Mouse (Mus musculus) cerebellum, postnatal 36 days (tissue): Measurements from ENCODE around the gene Hist1h1c.
"Not testable (repeated sequence)": the region's sequence is repeated elsewhere in the genome, so short reads cannot be mapped to it uniquely, and the experiment has no call there.

ENCODE experiments used
- DNase-seq, 2 experiments: peaks; one replicate each; pipeline ENCODE4 v3.0.0; 2021 to 2022; ENCODE audit warnings: mixed read lengths in 2 of 2

The Hist1h1c gene

GRCm38 (mm10) chr13:23738677-23739068 is at the start of gene Hist1h1c:
Hist1h1c (plus strand) TSS chr13:23738808.
- DNase-seq: peak; percentile 75 to 77

DNA sequence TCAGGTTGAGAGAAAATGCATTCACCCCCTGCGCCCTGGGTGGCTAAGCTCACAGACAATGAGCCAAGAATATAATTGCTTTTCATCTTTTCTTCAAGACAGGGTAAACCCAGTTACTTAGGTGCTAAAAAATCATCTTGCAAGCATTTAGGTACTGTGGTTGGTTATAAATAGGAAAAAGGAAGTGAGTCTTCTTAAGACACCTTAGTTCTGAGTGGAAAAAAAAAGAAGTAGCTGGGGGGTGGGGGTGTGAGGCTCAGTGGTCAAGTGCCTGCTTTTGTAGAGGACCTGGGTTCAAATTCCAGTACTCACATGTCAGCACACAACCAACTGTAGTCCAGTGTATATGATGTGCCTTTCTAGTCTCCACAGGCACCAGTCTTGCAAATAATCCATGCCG is 49.7 kb upstream of the Hist1h1c start:
- DNase-seq: no peak

DNA sequence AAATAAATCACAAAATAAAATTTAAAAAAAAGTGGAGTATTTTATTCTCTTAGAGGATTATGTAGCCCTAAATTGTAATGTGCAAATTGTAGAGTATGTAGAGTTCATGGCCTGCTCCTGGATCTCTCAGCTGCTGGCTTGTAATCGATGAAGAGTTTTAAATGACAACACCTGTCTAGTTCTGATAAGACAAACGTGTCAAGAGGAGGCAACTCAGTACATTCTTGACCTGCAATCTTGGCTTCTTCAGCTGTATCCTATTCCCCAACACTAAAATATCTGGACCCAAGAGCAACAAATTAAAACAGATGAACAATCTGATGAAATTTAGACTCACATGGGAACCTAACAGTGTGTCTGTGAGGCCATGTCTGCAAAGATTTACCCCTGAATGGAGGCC is 49.1 kb upstream of the Hist1h1c start:
- no peak for DNase-seq

- no peak for DNase-seq
Observed at GRCm38 (mm10) chr13:23693856-23694440, 44.7 kb upstream of the Hist1h1c start.

DNA sequence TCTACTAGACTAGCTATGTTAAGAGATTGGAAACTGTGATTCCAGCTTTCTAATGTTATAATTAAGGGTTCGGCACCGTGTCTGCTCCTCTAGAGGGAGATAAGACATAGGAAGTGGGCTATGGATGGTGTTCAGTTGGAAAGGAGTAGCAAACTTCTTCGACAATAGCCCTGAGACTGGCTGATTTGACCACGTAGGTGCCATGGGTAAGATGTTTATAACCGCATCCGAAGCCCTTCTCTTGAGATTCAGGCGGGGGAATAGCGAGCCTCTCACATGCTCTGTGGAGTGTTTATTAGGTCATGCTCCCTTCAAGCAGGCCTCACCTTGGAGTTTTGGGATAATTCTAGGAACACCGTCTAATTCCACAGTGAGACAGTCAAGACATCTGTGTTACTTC is 43.7 kb upstream of the Hist1h1c start:
- no peak for DNase-seq

- no peak for DNase-seq
Observed at GRCm38 (mm10) chr13:23695514-23695913, 43.1 kb upstream of the Hist1h1c start, which contains the start of gene Hist1h1t. Hist1h1t (plus strand) TSS chr13:23695814.

GRCm38 (mm10) chr13:23696061-23696474 is 42.5 kb upstream of the Hist1h1c start:
- DNase-seq: no peak

DNA sequence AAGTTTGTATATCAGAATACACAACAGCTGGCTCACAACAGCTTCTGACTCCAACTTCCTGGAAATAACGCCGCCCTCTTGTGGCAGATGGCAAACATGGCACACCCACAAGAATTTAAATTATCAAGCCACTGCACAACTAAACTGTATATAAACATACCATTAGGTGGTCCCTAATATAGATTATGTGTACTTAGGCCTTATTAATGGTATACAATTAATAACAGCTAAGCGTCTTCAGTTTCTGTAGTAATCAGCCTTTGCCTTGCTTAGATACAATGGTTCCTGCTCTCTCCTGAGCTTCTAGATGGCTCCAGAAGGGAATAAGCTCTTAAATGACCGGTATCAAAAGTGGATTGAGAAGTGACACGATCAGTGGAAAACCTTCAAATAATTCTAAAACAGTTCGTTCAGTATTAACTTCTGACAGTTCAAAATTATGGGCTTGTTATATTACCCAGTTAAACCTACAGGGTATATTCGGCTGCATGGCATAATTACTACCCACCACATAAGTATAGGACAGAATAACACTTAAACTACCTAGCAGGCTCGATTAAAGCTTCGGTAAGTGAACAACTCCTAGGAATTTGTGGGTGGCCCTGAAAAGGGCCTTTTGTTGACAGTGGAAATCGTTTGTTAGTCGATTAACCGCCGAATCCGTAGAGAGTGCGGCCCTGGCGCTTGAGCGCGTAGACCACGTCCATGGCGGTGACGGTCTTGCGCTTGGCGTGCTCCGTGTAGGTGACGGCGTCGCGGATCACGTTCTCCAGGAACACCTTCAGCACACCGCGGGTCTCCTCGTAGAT is 40.9 kb upstream of the Hist1h1c start:
- no peak for DNase-seq

GRCm38 (mm10) chr13:23698300-23698693 is 40.3 kb upstream of the Hist1h1c start, which contains the start of gene Hist1h4c:
Hist1h4c (minus strand) TSS chr13:23698454.
- peak; percentile 96 to 100 for DNase-seq

GRCm38 (mm10) chr13:23698996-23699395 is 39.6 kb upstream of the Hist1h1c start:
- no peak for DNase-seq

- no peak for DNase-seq
Observed at GRCm38 (mm10) chr13:23699767-23700166, 38.8 kb upstream of the Hist1h1c start.

GRCm38 (mm10) chr13:23700786-23701520 is 37.7 kb upstream of the Hist1h1c start:
- DNase-seq: peak; percentile 55 to 67

- no peak for DNase-seq
Observed at GRCm38 (mm10) chr13:23702220-23702619, 36.4 kb upstream of the Hist1h1c start.

DNA sequence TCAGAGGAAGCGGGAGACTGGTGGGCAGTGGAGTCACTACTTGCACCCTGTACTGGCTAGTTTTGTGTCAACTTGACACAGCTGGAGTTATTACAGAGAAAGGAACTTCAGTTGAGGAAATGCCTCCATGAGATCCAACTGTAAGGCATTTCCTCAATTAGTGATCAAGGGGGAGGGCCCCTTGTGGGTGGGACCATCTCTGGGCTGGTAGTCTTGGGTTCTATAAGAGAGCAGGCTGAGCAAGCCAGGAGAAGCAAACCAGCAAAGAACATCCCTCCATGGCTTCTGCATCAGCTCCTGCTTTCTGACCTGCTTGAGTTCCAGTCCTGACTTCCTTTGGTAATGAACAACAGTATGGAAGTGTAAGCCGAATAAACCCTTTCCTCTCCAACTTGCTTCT is 35.8 kb upstream of the Hist1h1c start:
- DNase-seq: not testable (repeated sequence)

DNA sequence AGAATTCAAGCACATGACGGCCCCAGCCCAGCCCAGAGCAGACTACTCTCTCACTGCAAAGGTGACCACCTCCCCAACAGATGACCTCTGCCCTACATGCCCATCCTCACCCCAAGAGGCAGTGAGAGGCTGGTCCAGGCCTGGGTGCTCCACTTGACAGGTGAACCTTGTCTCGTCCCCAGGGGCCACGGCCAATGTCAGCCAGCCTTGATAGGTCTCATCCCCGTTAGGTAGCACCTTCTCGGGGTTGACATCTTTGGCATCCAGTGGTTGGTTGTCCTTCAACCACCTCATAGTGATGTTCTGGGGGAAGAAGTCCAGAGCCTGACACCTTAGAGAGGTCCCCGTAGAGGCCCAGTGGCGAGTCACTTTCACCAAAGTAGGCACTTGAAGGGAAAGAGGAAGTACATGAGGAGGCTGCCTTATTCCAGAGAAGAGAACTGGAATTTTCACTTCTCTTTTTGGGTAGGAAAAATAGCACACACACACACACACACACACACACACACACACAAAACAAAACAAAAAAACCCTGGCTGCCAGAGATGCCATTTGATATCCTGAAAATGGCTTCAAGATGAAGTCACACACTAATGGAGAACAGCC is 32.8 kb upstream of the Hist1h1c start:
- DNase-seq: no peak

- DNase-seq: no peak
Observed at GRCm38 (mm10) chr13:23706771-23707170, 31.8 kb upstream of the Hist1h1c start.

DNA sequence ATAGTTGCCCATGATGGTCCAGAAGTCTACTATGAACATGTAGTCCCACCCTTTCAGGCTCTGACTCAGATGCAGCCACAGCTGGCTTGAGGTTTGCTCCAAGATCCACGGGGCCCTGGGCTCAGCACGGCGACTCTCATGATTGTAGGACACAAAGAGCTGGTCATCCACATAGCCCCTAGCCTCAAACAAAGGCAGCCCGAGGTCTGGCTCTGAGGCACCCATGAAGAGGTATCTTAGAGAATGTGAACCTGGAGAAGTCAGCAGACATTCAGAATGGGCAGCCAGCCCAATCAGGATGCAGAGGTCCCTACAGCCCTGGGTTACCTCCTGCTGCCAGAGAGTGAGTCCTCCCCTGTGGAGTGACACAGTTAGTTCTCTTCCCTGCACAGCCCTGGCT is 30.6 kb upstream of the Hist1h1c start:
- DNase-seq: no peak

- DNase-seq: no peak
Observed at GRCm38 (mm10) chr13:23708654-23709053, 30.0 kb upstream of the Hist1h1c start.

DNA sequence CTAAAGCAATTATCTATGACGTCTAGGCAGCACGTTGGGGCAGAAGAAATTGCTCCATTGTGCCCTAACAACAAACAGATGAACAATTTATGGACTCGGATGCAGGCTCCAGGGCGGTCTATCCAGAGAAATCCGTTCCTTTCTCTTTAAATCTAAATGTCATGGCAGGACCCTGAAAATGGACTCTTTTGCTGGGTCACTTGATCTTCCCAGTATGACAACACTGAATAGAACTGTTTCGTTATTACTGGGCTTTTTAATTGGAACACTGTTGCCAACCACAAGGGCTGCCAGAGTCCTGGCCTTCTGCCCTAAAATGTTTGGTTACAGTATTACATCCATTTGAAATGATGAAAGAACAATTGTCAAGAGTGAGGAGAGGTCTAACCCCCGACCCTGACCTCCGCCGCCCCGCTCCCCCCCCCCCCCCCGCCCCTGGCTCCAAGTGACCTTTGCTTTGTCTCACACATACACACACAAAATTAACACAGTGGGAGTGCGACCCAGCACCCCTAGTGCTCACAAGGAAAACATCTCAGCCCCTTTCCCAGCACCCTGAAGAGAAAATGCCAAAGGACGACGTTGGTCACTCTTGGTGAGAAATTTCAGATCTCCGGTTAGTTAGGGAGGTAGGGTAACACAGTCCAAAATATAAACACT is 28.8 kb upstream of the Hist1h1c start:
- no peak for DNase-seq

- DNase-seq: no peak
Observed at GRCm38 (mm10) chr13:23710374-23711089, 28.1 kb upstream of the Hist1h1c start, which contains the start of gene Hfe. Hfe (minus strand) TSS chr13:23710854.

DNA sequence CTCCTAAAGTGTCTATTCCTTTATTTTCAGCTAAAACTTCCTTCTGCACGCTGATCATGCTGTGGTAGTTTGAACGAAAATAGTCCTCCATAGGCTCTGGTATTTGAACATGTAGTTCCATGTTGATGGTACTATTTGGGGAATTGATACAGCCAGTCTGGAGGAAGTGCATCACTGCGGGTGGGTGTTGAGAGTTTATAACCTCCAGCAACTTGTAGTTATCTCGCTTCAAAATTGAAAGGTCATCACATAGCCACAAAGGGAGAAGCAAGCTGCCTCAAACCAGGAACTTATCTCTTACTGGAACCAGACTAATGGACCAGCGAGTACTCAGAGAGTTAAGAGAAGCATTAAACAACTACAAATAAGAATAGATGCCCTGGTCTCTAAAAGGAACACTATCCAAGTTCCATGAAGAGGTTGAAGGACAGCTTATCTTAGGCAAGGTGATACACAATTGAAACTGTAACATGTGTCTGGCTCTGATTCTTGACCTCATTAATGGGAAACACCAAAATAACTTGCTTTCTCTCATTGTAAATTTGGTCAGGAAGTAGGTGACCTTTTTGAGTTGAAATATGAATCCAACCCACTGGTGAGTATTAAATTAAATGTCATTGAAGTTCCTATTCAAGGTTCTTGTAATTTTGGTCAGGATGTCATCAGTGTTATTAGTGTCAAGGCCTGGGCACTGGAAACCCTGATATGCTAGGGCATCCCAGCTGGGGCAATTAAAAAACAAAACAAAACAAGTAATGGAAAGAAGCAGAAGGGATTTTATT is 22.2 kb upstream of the Hist1h1c start:
- no peak for DNase-seq
